Mouse (Mus musculus) frontal cortex, adult (tissue): ENCODE results near the gene A2ml1.
"Not testable (repeated sequence)": the region's sequence is repeated elsewhere in the genome, so short reads cannot be mapped to it uniquely, and the experiment has no call there.

Experiments
- ATAC-seq: cut with Nextera tagmentation; 2 replicates; pipeline ENCODE4 v1.9.2; 2017; ENCODE audit warnings: mild to moderate bottlenecking, moderate library complexity, mixed read lengths; ENCODE audit not compliant: low TSS enrichment

Gene A2ml1

DNA sequence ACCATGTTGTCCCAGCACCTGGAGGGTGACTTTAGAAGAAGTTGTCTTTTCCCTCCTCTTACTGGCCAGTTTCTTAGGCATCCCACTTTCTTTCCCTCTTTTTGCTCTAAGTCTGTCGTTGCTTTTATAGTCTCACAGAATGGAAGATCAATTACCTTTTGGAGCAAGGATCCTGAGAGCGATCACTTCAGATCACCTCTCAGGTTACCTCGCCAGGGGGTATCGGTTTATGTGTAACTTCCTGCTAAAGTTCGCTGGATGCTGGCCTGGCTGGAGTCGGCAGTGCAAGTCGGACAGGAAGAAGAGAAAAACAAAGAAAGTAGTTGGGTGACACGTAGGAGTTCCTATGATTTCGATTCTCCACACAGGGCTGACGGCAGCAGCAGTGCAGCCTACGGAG lies at the start of gene A2ml1:
Gene A2ml1, minus strand, starts transcription at position 101 of the 400 bp plus-strand sequence.
- no peak for ATAC-seq

DNA sequence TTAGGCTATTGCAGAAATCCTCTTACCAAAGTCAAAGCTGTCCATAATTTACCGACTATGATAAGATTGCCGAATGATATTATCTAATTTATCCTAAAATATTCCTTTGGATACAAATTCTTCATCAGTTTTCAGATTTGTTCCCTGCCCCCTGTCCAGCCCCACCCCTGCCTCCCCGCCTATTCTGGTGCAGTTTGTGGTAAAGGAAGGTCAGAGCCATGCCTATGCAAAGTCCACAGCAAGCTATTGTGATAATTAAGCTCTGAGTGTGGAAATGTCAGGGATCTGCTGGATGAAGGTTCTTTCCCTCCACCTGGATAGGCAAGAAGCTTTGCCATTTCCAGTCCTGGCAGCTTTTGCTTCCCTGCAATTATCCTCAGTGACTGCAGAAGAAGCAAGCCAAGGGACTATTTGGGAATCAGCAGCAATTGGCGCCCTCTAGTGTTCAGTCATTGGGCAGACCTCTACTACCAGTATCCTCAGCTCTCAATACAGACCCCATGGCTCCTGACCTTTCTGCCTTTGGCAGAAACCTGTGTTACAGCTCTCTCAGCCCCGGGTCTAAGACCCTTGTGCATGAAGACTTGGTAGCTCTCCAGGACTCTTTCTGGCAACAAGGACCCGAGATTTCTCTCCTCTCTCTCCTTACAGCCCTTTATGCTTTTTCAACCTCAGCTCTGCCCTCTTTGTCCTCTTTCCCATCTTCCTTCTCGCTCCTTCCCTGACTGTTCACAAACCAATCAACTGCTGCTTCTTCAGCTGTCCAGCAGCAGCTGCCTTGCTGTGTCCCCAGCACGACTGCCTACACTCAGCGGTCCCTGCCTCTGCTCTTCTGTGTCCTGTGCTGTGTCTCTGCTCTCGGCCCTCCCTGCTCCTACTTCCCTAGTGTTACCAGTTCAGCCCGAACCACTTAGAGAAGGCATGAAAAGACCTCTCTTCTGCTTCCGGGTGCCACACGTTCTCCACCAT lies 48.6 kb upstream of the A2ml1 start:
- ATAC-seq, result peak; percentile 99

DNA sequence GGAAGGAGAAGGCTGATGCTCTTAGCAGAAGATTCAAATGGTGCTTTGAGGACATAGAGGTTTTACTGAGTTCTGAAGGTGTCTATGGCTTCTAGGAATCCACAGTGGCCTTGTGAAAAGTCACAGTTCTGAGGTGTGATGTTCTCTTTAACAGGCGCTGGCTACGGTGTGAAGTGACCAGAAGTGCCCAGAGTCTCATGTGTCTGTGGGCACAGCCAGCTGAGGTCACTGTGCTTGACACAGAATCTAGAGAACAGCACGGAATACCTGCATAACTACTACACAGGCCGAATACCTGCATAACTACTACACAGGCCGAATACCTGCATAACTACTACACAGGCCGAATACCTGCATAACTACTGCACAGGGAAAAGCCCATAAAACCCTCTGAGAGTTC lies 43.8 kb upstream of the A2ml1 start:
- not testable (repeated sequence) for ATAC-seq

DNA sequence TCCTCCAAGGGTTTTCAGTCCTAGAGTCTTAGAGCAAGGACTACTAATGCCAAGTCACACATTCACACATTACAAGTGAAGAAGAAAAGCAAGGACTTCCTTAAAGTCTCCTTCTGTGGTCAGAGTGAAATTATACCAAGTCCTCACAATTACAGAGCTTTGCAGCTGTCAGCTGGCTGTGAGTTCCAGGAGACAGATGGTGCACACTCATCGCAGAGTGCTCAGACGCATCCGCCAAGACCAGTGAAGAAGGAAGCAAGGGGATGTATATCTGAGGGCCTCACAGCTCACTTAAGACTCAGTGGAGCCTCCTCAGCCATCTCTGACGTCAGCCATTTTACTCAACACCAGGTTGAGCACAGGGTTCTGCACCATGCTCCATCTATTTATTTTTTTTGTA lies 43.0 kb upstream of the A2ml1 start:
- peak; percentile 94 for ATAC-seq

DNA sequence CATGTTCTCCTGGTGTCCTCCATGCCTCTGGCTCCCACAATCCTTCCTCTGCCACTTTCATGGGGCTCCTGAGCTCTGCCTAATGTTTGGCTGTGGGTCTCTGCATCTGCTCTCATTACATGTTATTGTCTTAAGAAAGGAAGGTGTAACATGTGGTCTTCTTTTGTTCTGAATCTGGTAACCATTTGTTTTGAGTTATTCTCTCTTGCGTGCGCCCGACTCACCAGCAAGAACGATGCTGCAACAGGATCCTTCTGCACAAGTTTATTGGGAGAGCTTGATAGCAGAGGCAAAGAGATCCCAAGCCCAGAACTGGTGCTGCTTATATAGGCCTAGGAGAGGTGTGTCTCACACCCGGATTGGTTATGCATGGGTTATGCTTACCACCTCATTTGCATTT lies 42.0 kb upstream of the A2ml1 start, which contains the start of gene Klrb1a:
Gene Klrb1a, minus strand, starts transcription at position 101 of the 400 bp plus-strand sequence.
- not testable (repeated sequence) for ATAC-seq

DNA sequence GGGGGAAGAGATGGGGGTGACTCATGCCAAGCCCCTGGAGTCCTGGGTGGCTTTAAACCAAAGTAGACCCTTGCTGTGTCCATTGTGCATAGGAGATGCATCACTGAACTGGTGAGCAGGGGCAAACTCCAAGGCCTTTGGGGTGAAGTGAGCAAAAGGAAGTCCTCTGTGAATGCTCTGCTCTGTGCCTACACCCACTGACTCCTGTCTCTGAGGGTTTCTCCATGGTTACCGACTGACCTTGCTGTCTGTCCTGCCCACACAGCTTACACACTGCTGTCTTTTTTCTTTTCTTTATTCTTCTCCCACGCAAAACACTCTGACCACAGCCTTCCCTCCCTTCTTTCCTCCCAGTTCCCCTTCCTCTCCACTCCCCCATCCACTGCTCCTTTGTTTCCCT lies 41.3 kb upstream of the A2ml1 start:
- ATAC-seq, result peak; percentile 45; the same call in 1 of the 2 replicates

DNA sequence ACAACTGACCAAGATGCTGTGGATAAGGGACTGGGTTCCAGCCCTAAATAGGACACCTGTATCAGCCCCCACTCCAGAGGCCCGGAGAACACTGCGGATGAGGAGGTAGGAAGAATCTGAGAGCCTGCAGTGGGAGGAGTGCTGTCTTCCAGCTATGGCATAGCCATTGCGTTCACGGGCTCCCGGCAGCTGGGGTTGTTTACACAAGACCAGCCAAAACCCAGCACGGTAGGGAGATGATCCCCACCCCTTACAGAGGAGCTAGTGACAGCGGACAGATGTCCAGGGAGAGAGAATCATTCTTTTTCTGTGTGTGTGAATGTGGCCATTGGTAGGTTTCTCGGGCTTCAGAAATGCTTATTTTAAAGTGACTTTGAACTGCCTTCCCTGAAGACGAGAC lies 24.9 kb upstream of the A2ml1 start:
- no peak for ATAC-seq

DNA sequence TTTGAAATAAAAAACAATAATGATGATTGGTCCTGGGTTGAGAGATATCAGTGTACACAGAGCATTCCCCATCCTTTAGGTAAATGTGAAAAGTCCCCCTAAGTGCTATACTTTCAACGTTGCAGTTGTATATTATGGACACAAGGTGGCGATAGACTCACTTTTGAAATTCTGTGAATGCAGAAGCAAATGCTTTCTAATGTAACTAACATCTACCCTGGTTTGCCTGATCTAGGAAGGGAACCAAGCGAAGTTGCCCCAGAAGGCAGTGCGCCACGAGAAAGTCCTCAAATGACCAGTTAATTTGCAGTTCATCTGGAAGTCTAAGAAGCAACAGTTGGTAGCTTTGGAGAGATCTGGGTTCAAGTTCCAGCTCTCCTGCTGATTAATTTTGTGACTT lies 23.1 kb upstream of the A2ml1 start:
- peak; percentile 74 for ATAC-seq

DNA sequence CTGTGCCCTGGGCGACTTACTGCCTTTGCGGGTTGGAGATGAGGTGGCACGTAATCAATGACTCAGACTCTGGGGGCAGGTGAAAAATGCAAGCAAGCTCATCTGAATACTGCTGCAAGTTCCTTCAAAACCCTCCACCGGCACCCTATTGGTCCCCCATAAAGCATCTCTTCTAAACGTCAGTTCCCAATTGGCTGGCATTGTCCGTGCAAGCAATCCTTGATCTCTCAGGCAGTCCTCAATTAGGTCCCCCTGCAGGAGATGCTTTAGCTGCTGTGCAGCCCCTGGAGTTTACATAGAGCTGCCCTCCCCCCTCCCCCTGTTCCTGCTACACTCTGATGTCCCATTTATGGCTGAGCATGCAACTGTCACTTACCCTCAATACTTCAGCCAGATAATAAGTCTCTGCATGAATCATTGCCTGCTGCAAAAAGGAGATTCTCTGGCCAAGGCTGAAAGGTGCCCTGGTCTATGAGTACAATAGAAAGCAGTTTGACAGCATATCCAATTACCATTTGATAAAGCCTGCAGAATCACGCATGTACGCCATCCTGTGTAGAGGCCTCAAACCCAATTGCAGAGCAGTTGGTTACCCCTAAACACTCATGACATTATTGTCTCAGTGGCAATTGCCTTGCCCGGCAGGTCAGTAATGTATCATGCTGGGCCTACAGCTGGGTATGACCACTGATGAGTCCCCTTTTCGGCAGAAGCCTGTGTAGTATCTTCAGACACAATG lies 21.2 kb upstream of the A2ml1 start:
- peak; percentile 80 for ATAC-seq

DNA sequence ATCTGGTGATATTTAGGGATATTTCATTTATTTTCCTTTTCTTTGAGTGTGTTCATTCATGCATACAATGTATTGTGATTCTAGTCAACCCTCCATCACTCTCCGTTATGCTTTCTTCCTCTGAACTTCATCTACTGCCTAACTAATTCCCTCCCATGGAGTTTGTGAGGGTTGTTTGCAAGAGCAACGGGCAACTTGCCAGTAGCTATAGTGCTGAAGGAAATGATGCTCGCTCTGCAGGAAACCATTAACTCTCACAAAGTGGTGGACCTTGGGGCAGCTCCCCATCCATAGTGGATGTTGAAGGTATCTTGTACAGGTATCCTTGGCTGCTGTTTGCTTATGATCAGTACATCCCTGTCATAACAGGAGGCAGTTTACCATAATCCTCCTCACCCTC lies 20.6 kb upstream of the A2ml1 start:
- ATAC-seq, result 0 out of 2 replicates have a peak, but pooled peaks have one; percentile 4

DNA sequence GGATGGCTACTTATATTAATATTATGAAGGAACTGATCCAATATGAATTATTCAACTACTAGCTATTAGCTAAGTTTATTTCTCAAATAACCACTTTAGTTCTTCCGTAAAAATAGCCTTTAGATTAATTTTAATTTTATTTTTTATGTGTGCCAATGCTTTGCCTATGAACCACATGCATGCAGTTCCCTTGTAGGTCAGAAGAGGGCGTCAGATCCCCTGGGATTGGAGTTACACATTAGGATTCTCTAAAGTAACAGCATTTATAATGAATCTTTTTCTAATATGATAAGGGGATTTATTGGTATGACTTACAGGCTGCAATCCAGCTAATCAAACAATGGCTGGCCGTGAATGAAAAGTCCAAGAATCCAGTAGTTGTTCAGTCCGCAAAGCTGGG lies 18.1 kb upstream of the A2ml1 start:
- ATAC-seq, result no peak

DNA sequence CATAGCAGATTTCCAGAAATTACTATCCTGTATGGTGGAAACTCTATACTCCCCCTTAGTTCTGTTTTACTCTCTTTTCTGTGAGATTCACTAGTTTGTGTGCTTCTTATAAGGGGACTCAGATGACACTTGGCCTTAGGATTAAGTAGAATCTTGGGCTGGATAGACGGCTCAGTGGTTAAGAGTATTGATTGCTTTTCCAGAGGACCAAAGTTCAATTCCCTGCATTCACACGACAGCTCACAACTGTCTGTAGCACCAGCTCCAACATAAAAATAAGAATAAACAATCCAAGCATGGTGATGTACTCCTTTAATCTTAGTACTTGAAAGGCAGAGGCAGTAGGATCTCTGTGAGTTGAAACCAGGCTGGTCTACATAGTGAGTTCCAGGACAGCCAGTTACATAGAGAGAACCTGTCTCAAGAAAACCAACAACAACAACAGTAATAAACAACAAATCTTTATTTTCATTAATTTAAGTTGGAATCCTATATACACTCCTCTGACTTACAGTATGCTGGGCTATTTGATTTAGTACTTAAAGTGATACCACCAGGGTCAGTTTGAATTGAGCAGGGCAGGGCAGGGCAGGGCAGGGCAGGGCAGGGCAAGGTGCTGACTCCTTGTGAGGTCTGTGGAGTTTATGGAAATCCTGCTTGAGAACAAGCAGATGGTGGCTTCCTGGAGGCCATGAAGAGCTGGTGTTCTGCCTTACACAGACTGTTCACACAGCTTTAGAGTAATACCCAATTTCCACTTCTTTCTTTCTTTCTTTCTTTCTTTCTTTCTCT lies 17.0 kb upstream of the A2ml1 start:
- no peak for ATAC-seq

DNA sequence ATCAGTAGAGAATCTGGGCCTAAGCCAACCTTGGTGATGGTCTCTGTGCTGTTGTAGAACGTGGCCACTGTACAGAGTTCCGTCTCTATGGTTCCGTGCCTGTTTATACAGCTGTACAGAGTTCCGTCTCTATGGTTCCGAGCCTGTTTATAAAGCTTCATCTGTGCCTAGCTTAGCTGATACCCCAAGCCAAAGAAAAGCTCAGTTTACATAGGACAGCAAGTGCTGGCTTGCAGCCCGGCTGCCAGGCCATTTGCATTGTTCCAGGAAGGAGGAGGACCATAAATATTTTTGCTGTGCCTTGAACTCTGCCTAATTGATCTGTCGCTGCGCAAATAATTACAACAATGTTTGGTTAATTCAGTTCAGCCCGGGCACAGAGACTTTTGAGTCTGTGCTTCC lies 15.7 kb upstream of the A2ml1 start:
- peak; percentile 96 for ATAC-seq

DNA sequence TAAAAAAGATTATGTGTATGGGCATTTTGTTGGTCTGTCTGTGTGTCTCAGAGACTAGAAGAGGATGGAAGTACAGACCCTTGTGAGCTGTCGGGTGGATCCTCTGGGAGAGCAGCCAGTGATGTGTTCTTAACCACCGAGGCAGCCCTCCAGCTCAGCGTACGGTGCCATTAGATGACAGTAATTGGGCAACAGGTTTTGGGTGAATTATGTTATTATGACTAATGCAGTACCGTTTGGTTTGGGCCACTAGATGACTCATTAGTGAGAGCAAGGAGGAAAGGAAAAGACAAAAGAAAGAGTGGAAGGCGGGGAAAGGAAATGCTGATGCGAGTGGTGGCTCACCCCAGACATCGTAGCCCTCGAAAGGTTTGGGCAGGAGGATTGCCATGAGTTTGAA lies 13.2 kb upstream of the A2ml1 start:
- no peak for ATAC-seq

DNA sequence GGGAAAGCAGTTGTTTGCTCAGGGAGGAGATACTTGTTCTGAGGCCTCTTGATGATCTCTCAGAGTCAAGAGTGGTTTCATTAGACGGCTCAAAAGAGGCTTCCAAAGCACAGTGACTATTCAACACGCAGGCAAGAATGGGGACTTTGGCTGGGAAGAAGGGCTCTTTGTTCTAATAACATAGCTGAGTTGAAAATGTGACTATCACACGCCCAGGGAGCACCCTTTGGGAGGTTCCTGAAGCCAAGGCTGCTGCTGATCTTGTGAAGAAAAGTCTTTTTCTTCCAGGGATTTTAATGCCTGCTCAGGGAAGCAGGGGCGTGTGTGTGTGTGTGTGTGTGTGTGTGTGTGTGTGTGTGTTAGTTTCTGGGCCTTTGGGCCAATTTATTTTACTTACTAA lies 8.0 kb upstream of the A2ml1 start:
- peak; percentile 9; the same call in 1 of the 2 replicates for ATAC-seq

DNA sequence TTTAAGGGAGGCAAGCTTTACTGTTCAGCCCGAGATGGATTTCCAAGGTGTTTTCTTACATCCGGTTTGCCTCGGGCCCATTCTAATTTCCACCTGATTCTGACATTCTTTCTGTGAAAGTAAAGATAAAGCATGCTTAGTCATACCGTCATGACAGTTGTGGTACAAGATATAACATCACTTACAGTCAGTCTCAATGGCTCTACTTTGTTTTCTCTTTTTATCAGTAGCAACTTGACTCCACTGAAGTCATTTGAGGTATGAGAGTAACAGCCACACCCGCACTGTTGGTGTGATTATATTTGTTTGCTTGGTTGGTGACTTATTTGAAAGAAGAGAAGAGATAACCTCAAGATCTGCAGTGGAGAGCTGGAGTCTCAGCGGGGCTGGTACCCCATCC lies 6.2 kb upstream of the A2ml1 start:
- ATAC-seq, result no peak

DNA sequence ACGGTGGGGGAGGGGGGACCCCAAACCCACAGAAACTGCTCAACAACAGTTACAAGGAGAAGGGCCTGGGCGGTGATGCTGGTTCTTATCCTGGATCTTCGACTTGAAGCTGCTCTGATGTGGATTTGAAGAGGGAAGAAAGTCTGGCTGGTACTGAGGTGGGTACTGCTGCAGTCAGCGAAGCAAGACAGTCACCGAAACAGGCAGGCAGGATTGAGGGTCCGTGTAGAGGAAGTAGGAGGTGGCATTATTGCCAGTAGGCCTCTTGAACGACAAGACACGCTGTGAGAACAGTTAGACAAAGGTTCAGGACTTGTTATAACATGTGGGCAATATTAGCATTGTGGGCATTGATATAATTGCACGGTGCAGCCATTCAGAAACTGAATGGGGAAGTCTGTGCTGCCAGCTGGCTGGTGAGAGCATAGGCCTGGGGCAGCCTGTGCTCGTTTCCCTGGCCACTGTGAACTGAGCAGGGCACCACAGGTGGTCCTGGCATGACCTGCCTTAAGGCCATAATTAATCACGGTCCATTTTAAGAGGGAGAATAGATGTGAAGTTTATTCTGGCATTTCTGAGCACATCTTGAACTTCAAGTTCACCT lies 4.3 kb upstream of the A2ml1 start:
- ATAC-seq, result no peak

DNA sequence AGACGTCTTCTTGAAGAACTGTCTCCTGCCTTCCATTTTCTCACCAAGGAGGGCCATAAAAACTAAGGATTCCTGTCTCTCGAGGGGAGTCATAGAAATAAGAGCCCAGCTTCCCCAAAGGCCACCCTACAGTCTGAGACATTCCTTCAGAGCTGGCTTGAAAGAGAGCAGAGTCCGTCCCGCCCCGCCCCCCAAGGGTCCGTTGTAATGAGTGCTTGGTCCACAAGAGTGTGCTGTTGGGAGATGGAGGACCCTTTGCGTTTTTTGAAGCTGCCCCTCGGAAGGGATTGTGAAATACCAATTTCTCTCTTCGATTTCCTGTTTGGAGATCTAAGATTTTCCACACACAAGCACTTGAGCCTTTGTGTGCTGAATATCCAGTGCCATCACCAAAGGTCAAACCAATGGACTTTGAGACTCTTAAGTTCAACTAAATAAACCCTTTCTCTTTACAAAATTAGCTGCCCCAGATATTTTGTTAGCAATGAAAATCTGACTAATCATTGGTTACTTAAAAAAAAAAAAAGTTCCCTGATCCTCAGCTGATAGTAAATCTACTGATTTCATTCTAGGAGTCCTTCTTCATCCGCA lies 2.8 kb upstream of the A2ml1 start:
- no peak for ATAC-seq

DNA sequence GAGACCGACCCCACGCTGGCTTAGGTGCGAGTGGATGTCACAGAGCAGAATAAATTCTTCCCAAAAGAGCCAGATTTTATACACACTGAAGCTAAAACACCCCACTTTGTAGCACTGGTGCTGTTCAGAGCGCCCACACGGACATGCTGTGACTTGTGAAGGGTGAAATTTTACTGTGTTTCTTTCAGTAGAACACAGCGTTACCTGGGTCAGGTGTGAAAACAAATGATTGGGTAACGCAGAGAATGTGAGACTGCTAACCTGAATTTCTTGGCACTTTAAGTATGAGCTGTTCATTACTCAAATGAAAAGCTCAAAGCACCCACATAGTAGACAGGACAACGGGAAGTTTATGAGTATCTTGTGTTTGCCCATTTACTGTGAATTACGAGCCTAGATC lies 4.1 kb downstream of the A2ml1 start:
- no peak for ATAC-seq

DNA sequence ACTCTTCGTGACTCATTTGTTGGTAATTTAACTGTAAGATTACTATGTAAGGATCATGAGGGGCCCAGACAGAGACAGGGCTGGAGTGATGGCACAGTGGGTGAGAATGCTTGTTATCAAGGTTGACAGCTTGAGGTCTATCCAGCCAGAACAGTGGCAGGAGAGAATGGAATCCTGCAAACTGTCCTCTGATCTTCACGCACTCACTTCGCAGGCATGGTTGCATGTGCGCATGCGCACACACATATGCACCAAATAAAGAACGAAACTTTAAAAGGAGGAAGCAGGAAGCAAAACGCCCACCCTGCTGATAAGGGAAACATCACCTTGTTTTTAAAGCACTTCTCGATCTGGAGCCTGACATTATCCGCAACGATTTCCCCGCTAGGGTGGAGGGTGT lies 14.8 kb downstream of the A2ml1 start:
- no peak for ATAC-seq

DNA sequence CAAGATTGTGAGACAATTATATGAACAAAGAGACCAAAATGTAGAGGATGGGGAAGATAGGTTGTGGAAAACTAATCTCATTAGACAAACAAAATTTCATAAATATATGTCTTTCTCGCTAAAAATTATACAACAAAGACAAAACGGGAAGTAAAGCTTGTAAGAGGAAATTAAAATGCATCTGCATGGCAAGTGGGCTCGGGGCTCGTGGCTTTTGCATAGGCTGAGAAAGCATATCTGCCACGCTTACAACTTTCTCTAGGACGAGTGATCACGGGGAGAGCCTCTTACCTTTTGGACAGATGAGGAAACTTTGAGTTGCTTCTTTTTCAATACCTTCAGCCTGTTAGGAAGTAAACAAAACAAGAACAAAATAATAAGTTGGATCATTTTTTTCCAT lies 27.4 kb downstream of the A2ml1 start:
- no peak for ATAC-seq
